7 mouse cellular contexts compared by ENCODE assay signal in the genomic region with DNA sequence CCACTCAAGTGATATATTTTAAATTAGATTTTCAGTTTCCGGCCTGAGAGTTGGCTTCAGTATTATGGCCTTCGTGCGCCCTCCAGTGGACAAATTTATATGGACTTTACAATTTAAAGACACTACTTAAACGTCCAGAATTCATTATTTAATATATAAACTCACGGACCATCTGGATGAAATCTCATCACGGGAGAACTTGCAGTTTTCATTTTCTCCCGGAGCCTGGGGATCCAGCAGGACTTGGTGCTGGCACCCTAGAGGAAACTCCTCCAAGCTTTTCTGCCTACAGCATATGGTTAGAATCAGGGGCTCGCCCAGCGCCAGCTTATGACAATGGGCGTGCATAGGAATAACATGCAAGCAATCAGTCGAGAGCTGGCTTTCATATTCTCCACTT.
DNase-seq lines count a peak whose midpoint lies in the region; ATAC-seq lines count a peak whose summit lies in the region.

No protein-coding gene starts in this region.

- 39% methylated on average over 11 of the region's 11 CpGs for WGBS in hindbrain, embryonic 10.5 days
- WGBS in midbrain, embryonic 12.5 days: 35% methylated on average over 11 of the region's 11 CpGs

- no peak overlapping the region for H3K4me3 ChIP-seq in hindbrain, embryonic 10.5 days
- no peak overlapping the region for H3K4me3 ChIP-seq in midbrain, embryonic 12.5 days

- peak; percentile 10 for DNase-seq in urinary bladder, postnatal 25 days (ENCODE audit: low spot score)
- DNase-seq in urinary bladder, postnatal 4 days (ENCODE audit: low spot score in 2 of 2): no peak
- peak; percentile 41 for DNase-seq in embryo, embryonic 9.5 days (ENCODE audit: extremely low spot score)
- DNase-seq in hindbrain, embryonic 10.5 days (ENCODE audit: low spot score): peak; percentile 17
- peak; percentile 22 for DNase-seq in layer of hippocampus, adult 9-11 months
- peak; percentile 12 for DNase-seq in telencephalon, adult 2 months (ENCODE audit: low read depth, low spot score)

- H3K4me2 ChIP-seq in midbrain, embryonic 12.5 days (replicated peaks): peak overlapping the region; percentile 30; the same call in 1 of the 2 replicates

- no peaks in the 10 kb centered on the region for H3K27me3 ChIP-seq in hindbrain, embryonic 10.5 days (ENCODE audit: insufficient read depth, poor library complexity, severe bottlenecking)
- H3K27me3 ChIP-seq in midbrain, embryonic 12.5 days: no peaks in the 10 kb centered on the region

- no peaks in the 10 kb centered on the region for H3K36me3 ChIP-seq in hindbrain, embryonic 10.5 days
- no peaks in the 10 kb centered on the region for H3K36me3 ChIP-seq in midbrain, embryonic 12.5 days

- no peak overlapping the region for H3K27ac ChIP-seq in hindbrain, embryonic 10.5 days
- no peak overlapping the region for H3K27ac ChIP-seq in midbrain, embryonic 12.5 days (replicated peaks)

- no peak overlapping the region for H3K9ac ChIP-seq in midbrain, embryonic 12.5 days (replicated peaks)

- peak; percentile 72 for ATAC-seq in midbrain, embryonic 12.5 days (ENCODE audit: low FRiP score, low read depth)

- no peaks in the 10 kb centered on the region for H3K4me1 ChIP-seq in hindbrain, embryonic 10.5 days (replicated peaks)
- H3K4me1 ChIP-seq in midbrain, embryonic 12.5 days: no peaks in the 10 kb centered on the region

- H3K9me3 ChIP-seq in hindbrain, embryonic 10.5 days: no peaks in the 10 kb centered on the region
- H3K9me3 ChIP-seq in midbrain, embryonic 12.5 days: no peaks in the 10 kb centered on the region

Comparison
In these comparisons a context has a peak if more than half of its experiments do, and no peak if none do; other contexts are left out.
1. DNase-seq: peak in urinary bladder, postnatal 25 days (single experiment), embryo, embryonic 9.5 days (single experiment), hindbrain, embryonic 10.5 days (single experiment), layer of hippocampus, adult 9-11 months (single experiment) and telencephalon, adult 2 months (single experiment); none in urinary bladder, postnatal 4 days (0 of 2).